Mouse (Mus musculus) liver, postnatal 0 days (tissue): ENCODE data around the gene Tub. TPM values are rescaled to one million over a fixed set of nuclear protein-coding genes. Genes with fewer than 3 reads are reported as not detected.

ENCODE experiments used
- ATAC-seq: fragments of 200-750 bp; cut with Nextera tagmentation; 2 replicates; pipeline ENCODE4 v1.8.0; 2017; ENCODE audit warnings: mild to moderate bottlenecking, moderate library complexity
- DNase-seq: peaks from one replicate; pipeline ENCODE4 v3.0.0-alpha.2; 2016
- H3K27ac ChIP-seq: fragments of 300-500 bp; sonication (generic); 2 replicates; pipeline ENCODE4 v1.5.1; 2014; ENCODE audit warnings: antibody characterized with exemption, moderate library complexity, mild to moderate bottlenecking, low read depth
- H3K27me3 ChIP-seq: fragments of 300-500 bp; sonication (generic); 2 replicates; pipeline ENCODE4 v1.6.1; 2014; ENCODE audit warnings: low read length, control low read depth, mixed read lengths; ENCODE audit not compliant: insufficient read depth
- H3K36me3 ChIP-seq: fragments of 300-500 bp; sonication (generic); replicated peaks from 2 replicates; pipeline ENCODE4 v1.6.1; 2014; ENCODE audit warnings: mild to moderate bottlenecking, control low read depth, low read length, moderate library complexity, mixed read lengths; ENCODE audit not compliant: insufficient read depth
- H3K4me1 ChIP-seq: fragments of 300-500 bp; sonication (generic); 2 replicates; pipeline ENCODE4 v1.6.1; 2014; ENCODE audit warnings: antibody characterized with exemption, mild to moderate bottlenecking, control low read depth; ENCODE audit not compliant: insufficient read depth
- H3K4me2 ChIP-seq: fragments of 300-500 bp; sonication (generic); 2 replicates; pipeline ENCODE4 v1.6.1; 2014; ENCODE audit warnings: low read depth, mild to moderate bottlenecking, low read length, moderate library complexity, mixed read lengths
- H3K4me3 ChIP-seq: fragments of 300-500 bp; sonication (generic); 2 replicates; pipeline ENCODE4 v1.5.1; 2014; ENCODE audit warnings: low read depth, low read length
- H3K9ac ChIP-seq: fragments of 300-500 bp; sonication (generic); replicated peaks from 2 replicates; pipeline ENCODE4 v1.6.1; 2014; ENCODE audit warnings: mild to moderate bottlenecking, moderate library complexity
- H3K9me3 ChIP-seq: fragments of 300-500 bp; sonication (generic); 2 replicates; pipeline ENCODE4 v1.6.1; 2016; ENCODE audit warnings: mild to moderate bottlenecking, control low read depth, low read length, mixed read lengths
- CTCF ChIP-seq: sonication (generic); IDR thresholded peaks from 2 replicates; pipeline ENCODE4 v1.5.1; 2016; ENCODE audit warnings: antibody characterized with exemption, low read depth
- EP300 ChIP-seq: IDR thresholded peaks from 2 replicates; pipeline ENCODE4 v1.6.1; 2016; ENCODE audit warnings: antibody characterized with exemption, low read depth, mild to moderate bottlenecking
- WGBS: fragments of 180-500 bp; shearing (Covaris S2); extraction: QIAGEN DNeasy Blood & Tissue Kit; methylation state at CpG from one replicate; pipeline ENCODE4 v1.1.7; 2014; ENCODE audit not compliant: insufficient replicate concordance; 5-methylcytosine and 5-hydroxymethylcytosine counted together
- polyA plus RNA-seq: library from polyadenylated mRNA; unstranded; fragments of >200 nt; fragmentation: Nextera tagmentation; extraction: Ambion mirVana; gene quantifications from 2 replicates; pipeline ENCODE4 v1.2.1, GENCODE M21; 2015

Tub gene
- polyA plus RNA-seq, 1 experiment from 2014 or later = not detected

GRCm38 (mm10) chr7:108933794-108934731 lies 16.1 kb upstream of the Tub start, which contains the start of gene Eif3f:
Gene Eif3f, plus strand, starts transcription at chr7:108934417.
- TF ChIP-seq EP300 = peak; percentile 57; the same call in 1 of the 2 replicates
- TF ChIP-seq CTCF = peak; percentile 94
- peak within 1 kb of the TSS; percentile 91 for H3K4me3 ChIP-seq
- H3K9ac ChIP-seq = peak within 1 kb of the TSS; percentile 90
- DNase-seq (peak; percentile 93), ATAC-seq (peak; percentile 97)
- peak within 1 kb of the TSS; percentile 90 for H3K27ac ChIP-seq
- 2% methylated on average over 50 of the region's 50 CpGs for WGBS
- peaks cover 13% of the 10 kb centered on the region for H3K4me1 ChIP-seq
- H3K4me2 ChIP-seq = peak within 1 kb of the TSS; percentile 91
- H3K27me3 ChIP-seq = no peaks in the 10 kb centered on the region
- no peaks in the 10 kb centered on the region for H3K9me3 ChIP-seq
- H3K36me3 ChIP-seq = peaks cover 20% of the 10 kb centered on the region

GRCm38 (mm10) chr7:108934836-108935235 lies 15.3 kb upstream of the Tub start:
- DNase-seq (no peak), ATAC-seq (no peak)
- Histone ChIP-seq H3K27ac (peak overlapping the region; percentile 90), H3K4me2 (peak overlapping the region; percentile 91), H3K36me3 (peaks cover 28% of the 10 kb centered on the region), H3K27me3 (no peaks in the 10 kb centered on the region), H3K4me1 (peaks cover 13% of the 10 kb centered on the region), H3K4me3 (peak overlapping the region; percentile 91), H3K9me3 (no peaks in the 10 kb centered on the region), H3K9ac (peak overlapping the region; percentile 90)
- TF ChIP-seq EP300 (no peak), CTCF (no peak)
- 2% methylated on average over 8 of the region's 8 CpGs for WGBS

GRCm38 (mm10) chr7:108935411-108935810 lies 14.7 kb upstream of the Tub start:
- Histone ChIP-seq H3K4me3 (peak overlapping the region; percentile 91), H3K27ac (no peak overlapping the region), H3K27me3 (no peaks in the 10 kb centered on the region), H3K9ac (peak overlapping the region; percentile 90), H3K4me1 (peaks cover 13% of the 10 kb centered on the region), H3K9me3 (no peaks in the 10 kb centered on the region), H3K4me2 (peak overlapping the region; percentile 91), H3K36me3 (peaks cover 33% of the 10 kb centered on the region)
- ATAC-seq (no peak), DNase-seq (peak; percentile 13)
- TF ChIP-seq CTCF (no peak), EP300 (no peak)
- WGBS = 72% methylated on average over 7 of the region's 7 CpGs

- H3K9ac ChIP-seq = no peak overlapping the region
- H3K9me3 ChIP-seq = no peaks in the 10 kb centered on the region
- DNase-seq (no peak), ATAC-seq (no peak)
- 91% methylated on average over 4 of the region's 4 CpGs for WGBS
- no peaks in the 10 kb centered on the region for H3K27me3 ChIP-seq
- no peak overlapping the region for H3K4me2 ChIP-seq
- H3K4me1 ChIP-seq = peaks cover 13% of the 10 kb centered on the region
- TF ChIP-seq CTCF (no peak), EP300 (no peak)
- H3K27ac ChIP-seq = no peak overlapping the region
- H3K4me3 ChIP-seq = no peak overlapping the region
- H3K36me3 ChIP-seq = peaks cover 45% of the 10 kb centered on the region
These were observed 13.5 kb upstream of the Tub start for GRCm38 (mm10) chr7:108936591-108936990.

- H3K9ac ChIP-seq = no peak overlapping the region
- no peak for ATAC-seq
- H3K4me3 ChIP-seq = no peak overlapping the region
- H3K9me3 ChIP-seq = no peaks in the 10 kb centered on the region
- peaks cover 54% of the 10 kb centered on the region for H3K36me3 ChIP-seq
- H3K4me2 ChIP-seq = no peak overlapping the region
- H3K27ac ChIP-seq = no peak overlapping the region
- 88% methylated on average over 9 of the region's 9 CpGs for WGBS
- no peaks in the 10 kb centered on the region for H3K27me3 ChIP-seq
- TF ChIP-seq EP300 (no peak), CTCF (no peak)
- DNase-seq = no peak
- no peaks in the 10 kb centered on the region for H3K4me1 ChIP-seq
These were observed 8.7 kb upstream of the Tub start for GRCm38 (mm10) chr7:108941466-108941865.

GRCm38 (mm10) chr7:108944002-108944401 lies 6.1 kb upstream of the Tub start:
- Histone ChIP-seq H3K27ac (no peak overlapping the region), H3K9ac (no peak overlapping the region), H3K9me3 (no peaks in the 10 kb centered on the region), H3K36me3 (peaks cover 37% of the 10 kb centered on the region), H3K4me1 (no peaks in the 10 kb centered on the region), H3K4me2 (no peak overlapping the region), H3K4me3 (no peak overlapping the region), H3K27me3 (no peaks in the 10 kb centered on the region)
- TF ChIP-seq EP300 (no peak), CTCF (peak; percentile 75)
- DNase-seq (peak; percentile 43), ATAC-seq (peak; percentile 65)
- 7% methylated on average over 2 of the region's 2 CpGs for WGBS
